Mouse (Mus musculus): Measurements from ENCODE around the gene Afap1l2. TPM values are rescaled to one million over a fixed set of nuclear protein-coding genes. Genes with fewer than 3 reads are reported as not detected.
A peak's percentile ranks its signal among the peaks of the same experiment; 100 is the strongest.

Gene Afap1l2
- polyA plus RNA-seq, 1 experiment from 2014 or later = 1.1 TPM

GRCm38 (mm10) chr19:57002741-57003459, 5.1 kb downstream of the Afap1l2 start:
- H3K27ac ChIP-seq = peak overlapping the region; percentile 39
- H3K36me3 ChIP-seq = no peaks in the 10 kb centered on the region
- H3K4me3 ChIP-seq = 0 out of 2 replicates have a peak overlapping the region, but pooled peaks have one; percentile 2
- no peak for DNase-seq (ENCODE audit: low spot score)
- 60% methylated on average over 12 of the region's 12 CpGs for WGBS
- peaks cover 45% of the 10 kb centered on the region for H3K4me1 ChIP-seq
- no peaks in the 10 kb centered on the region for H3K9me3 ChIP-seq (replicated peaks)
- H3K27me3 ChIP-seq (ENCODE audit: low read depth, poor library complexity, severe bottlenecking) = peaks cover 34% of the 10 kb centered on the region

GRCm38 (mm10) chr19:57001926-57002325, 6.1 kb downstream of the Afap1l2 start:
- 86% methylated on average over 4 of the region's 4 CpGs for WGBS
- no peaks in the 10 kb centered on the region for H3K36me3 ChIP-seq
- H3K27me3 ChIP-seq (ENCODE audit: low read depth, poor library complexity, severe bottlenecking) = peaks cover 24% of the 10 kb centered on the region
- no peak for DNase-seq (ENCODE audit: low spot score)
- H3K27ac ChIP-seq = no peak overlapping the region
- no peaks in the 10 kb centered on the region for H3K9me3 ChIP-seq (replicated peaks)
- H3K4me1 ChIP-seq = peaks cover 45% of the 10 kb centered on the region
- no peak overlapping the region for H3K4me3 ChIP-seq

GRCm38 (mm10) chr19:57000592-57000991, 7.4 kb downstream of the Afap1l2 start:
- H3K27ac ChIP-seq = no peak overlapping the region
- peaks cover 11% of the 10 kb centered on the region; the same call in 1 of the 2 replicates for H3K27me3 ChIP-seq (ENCODE audit: low read depth, poor library complexity, severe bottlenecking)
- 93% methylated on average over 5 of the region's 5 CpGs for WGBS
- no peaks in the 10 kb centered on the region for H3K36me3 ChIP-seq
- no peak for DNase-seq (ENCODE audit: low spot score)
- peaks cover 52% of the 10 kb centered on the region for H3K4me1 ChIP-seq
- no peaks in the 10 kb centered on the region for H3K9me3 ChIP-seq (replicated peaks)
- H3K4me3 ChIP-seq = no peak overlapping the region

- H3K4me3 ChIP-seq = no peak overlapping the region
- peaks cover 52% of the 10 kb centered on the region for H3K4me1 ChIP-seq
- H3K9me3 ChIP-seq (replicated peaks) = no peaks in the 10 kb centered on the region
- H3K36me3 ChIP-seq = no peaks in the 10 kb centered on the region
- WGBS = 83% methylated on average over 2 of the region's 2 CpGs
- 0 out of 2 replicates have a peak, but pooled peaks cover 4% of the 10 kb centered on the region for H3K27me3 ChIP-seq (ENCODE audit: low read depth, poor library complexity, severe bottlenecking)
- H3K27ac ChIP-seq = peak overlapping the region; percentile 46; the same call in 1 of the 2 replicates
- no peak for DNase-seq (ENCODE audit: low spot score)
These were observed 8.2 kb downstream of the Afap1l2 start for GRCm38 (mm10) chr19:56999781-57000180.

- 98% methylated on average over 2 of the region's 2 CpGs for WGBS
- DNase-seq (ENCODE audit: low spot score) = no peak
- H3K4me3 ChIP-seq = no peak overlapping the region
- H3K27me3 ChIP-seq (ENCODE audit: low read depth, poor library complexity, severe bottlenecking) = 0 out of 2 replicates have a peak, but pooled peaks cover 4% of the 10 kb centered on the region
- peak overlapping the region; percentile 46; the same call in 1 of the 2 replicates for H3K27ac ChIP-seq
- peaks cover 47% of the 10 kb centered on the region for H3K4me1 ChIP-seq
- no peaks in the 10 kb centered on the region for H3K9me3 ChIP-seq (replicated peaks)
- no peaks in the 10 kb centered on the region for H3K36me3 ChIP-seq
These were observed 9.1 kb downstream of the Afap1l2 start for GRCm38 (mm10) chr19:56998910-56999309.

- no peak overlapping the region for H3K4me3 ChIP-seq
- no peaks in the 10 kb centered on the region for H3K9me3 ChIP-seq (replicated peaks)
- no peak for DNase-seq (ENCODE audit: low spot score)
- peaks cover 41% of the 10 kb centered on the region for H3K4me1 ChIP-seq
- H3K27ac ChIP-seq = peak overlapping the region; percentile 46; the same call in 1 of the 2 replicates
- no peaks in the 10 kb centered on the region for H3K36me3 ChIP-seq
- H3K27me3 ChIP-seq (ENCODE audit: low read depth, poor library complexity, severe bottlenecking) = 0 out of 2 replicates have a peak, but pooled peaks cover 4% of the 10 kb centered on the region
- 89% methylated on average over 4 of the region's 4 CpGs for WGBS
These were observed 9.7 kb downstream of the Afap1l2 start for GRCm38 (mm10) chr19:56998331-56998730.

GRCm38 (mm10) chr19:56997164-56997599, 10.8 kb downstream of the Afap1l2 start:
- peak overlapping the region; percentile 46 for H3K4me3 ChIP-seq

GRCm38 (mm10) chr19:56995441-56995840, 12.6 kb downstream of the Afap1l2 start:
- Histone ChIP-seq H3K27me3 (ENCODE audit: low read depth, poor library complexity, severe bottlenecking) (no peaks in the 10 kb centered on the region), H3K4me1 (peaks cover 28% of the 10 kb centered on the region), H3K36me3 (no peaks in the 10 kb centered on the region), H3K27ac (no peak overlapping the region), H3K4me3 (no peak overlapping the region), H3K9me3 (replicated peaks) (no peaks in the 10 kb centered on the region)
- 90% methylated on average over 4 of the region's 4 CpGs for WGBS
- DNase-seq (ENCODE audit: low spot score) = no peak

More at GRCm38 (mm10) chr19:56997164-56997599, 10.8 kb downstream of the Afap1l2 start:
- Histone ChIP-seq H3K9me3 (replicated peaks) (no peaks in the 10 kb centered on the region), H3K27ac (peak overlapping the region; percentile 85), H3K4me1 (peaks cover 32% of the 10 kb centered on the region), H3K27me3 (ENCODE audit: low read depth, poor library complexity, severe bottlenecking) (0 out of 2 replicates have a peak, but pooled peaks cover 3% of the 10 kb centered on the region), H3K36me3 (no peaks in the 10 kb centered on the region)
- WGBS = 1% methylated on average over 10 of the region's 10 CpGs
- peak; percentile 82 for DNase-seq (ENCODE audit: low spot score)

GRCm38 (mm10) chr19:56994653-56995052, 13.4 kb downstream of the Afap1l2 start:
- no peaks in the 10 kb centered on the region for H3K27me3 ChIP-seq (ENCODE audit: low read depth, poor library complexity, severe bottlenecking)
- peaks cover 24% of the 10 kb centered on the region for H3K4me1 ChIP-seq
- WGBS = 84% methylated on average over 4 of the region's 4 CpGs
- no peaks in the 10 kb centered on the region for H3K36me3 ChIP-seq
- DNase-seq (ENCODE audit: low spot score) = no peak
- no peaks in the 10 kb centered on the region for H3K9me3 ChIP-seq (replicated peaks)
- H3K27ac ChIP-seq = no peak overlapping the region
- H3K4me3 ChIP-seq = no peak overlapping the region

- Histone ChIP-seq H3K4me1 (peaks cover 21% of the 10 kb centered on the region), H3K27ac (no peak overlapping the region; the same call in 1 of the 2 replicates), H3K27me3 (ENCODE audit: low read depth, poor library complexity, severe bottlenecking) (no peaks in the 10 kb centered on the region), H3K36me3 (no peaks in the 10 kb centered on the region), H3K9me3 (replicated peaks) (no peaks in the 10 kb centered on the region), H3K4me3 (no peak overlapping the region)
- WGBS = 87% methylated on average over 4 of the region's 4 CpGs
- no peak for DNase-seq (ENCODE audit: low spot score)
These were observed 14.3 kb downstream of the Afap1l2 start for GRCm38 (mm10) chr19:56993763-56994162.

GRCm38 (mm10) chr19:56992978-56993545, 15.0 kb downstream of the Afap1l2 start:
- Histone ChIP-seq H3K9me3 (replicated peaks) (no peaks in the 10 kb centered on the region), H3K27me3 (ENCODE audit: low read depth, poor library complexity, severe bottlenecking) (no peaks in the 10 kb centered on the region), H3K4me3 (no peak overlapping the region), H3K27ac (no peak overlapping the region; the same call in 1 of the 2 replicates), H3K36me3 (no peaks in the 10 kb centered on the region), H3K4me1 (peaks cover 28% of the 10 kb centered on the region)
- DNase-seq (ENCODE audit: low spot score) = no peak
- WGBS = 81% methylated on average over 8 of the region's 8 CpGs

- H3K4me1 ChIP-seq = peaks cover 22% of the 10 kb centered on the region
These were observed 17.5 kb downstream of the Afap1l2 start for GRCm38 (mm10) chr19:56990367-56991111.

More at GRCm38 (mm10) chr19:56990367-56991111, 17.5 kb downstream of the Afap1l2 start:
- Histone ChIP-seq H3K9me3 (replicated peaks) (no peaks in the 10 kb centered on the region), H3K4me3 (no peak overlapping the region), H3K27me3 (ENCODE audit: low read depth, poor library complexity, severe bottlenecking) (no peaks in the 10 kb centered on the region), H3K36me3 (no peaks in the 10 kb centered on the region), H3K27ac (no peak overlapping the region)
- no peak for DNase-seq (ENCODE audit: low spot score)
- WGBS = 68% methylated on average over 14 of the region's 14 CpGs
